Mouse (Mus musculus): ENCODE measurements around the gene Zfp810.

Zfp810 gene

GRCm38 (mm10) chr9:22259184-22260091 is 48.0 kb downstream of the Zfp810 start, which contains the start of gene Zfp599:
Gene Zfp599, minus strand, starts transcription at chr9:22259895.
- DNase-seq (ENCODE audit: low read depth) = peak; percentile 80

GRCm38 (mm10) chr9:22258784-22259183 is 48.7 kb downstream of the Zfp810 start:
- no peak for DNase-seq (ENCODE audit: low read depth)

GRCm38 (mm10) chr9:22256579-22256978 is 50.9 kb downstream of the Zfp810 start:
- DNase-seq (ENCODE audit: low read depth) = no peak

DNA sequence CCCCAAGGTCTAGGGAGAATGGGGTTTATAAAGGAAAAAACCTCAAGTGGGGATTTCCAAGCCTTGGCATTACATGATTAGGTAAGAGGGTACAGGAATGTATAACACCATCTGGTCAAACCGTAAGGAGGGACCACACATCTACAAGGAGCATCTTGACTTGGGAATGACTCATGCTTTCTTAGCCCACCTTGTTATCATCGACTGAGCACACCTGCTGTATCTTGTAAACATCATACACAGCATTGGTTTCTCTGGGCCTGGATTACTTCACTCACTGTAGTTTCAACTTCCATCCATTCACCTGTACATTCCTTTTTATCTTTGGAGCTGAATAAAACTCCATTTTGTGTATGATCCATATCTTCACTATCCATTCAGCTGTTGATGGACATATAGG is 63.2 kb downstream of the Zfp810 start:
- DNase-seq (ENCODE audit: low read depth) = no peak

- no peak for DNase-seq (ENCODE audit: low read depth)
These were observed 67.4 kb downstream of the Zfp810 start for GRCm38 (mm10) chr9:22240001-22240400.

DNA sequence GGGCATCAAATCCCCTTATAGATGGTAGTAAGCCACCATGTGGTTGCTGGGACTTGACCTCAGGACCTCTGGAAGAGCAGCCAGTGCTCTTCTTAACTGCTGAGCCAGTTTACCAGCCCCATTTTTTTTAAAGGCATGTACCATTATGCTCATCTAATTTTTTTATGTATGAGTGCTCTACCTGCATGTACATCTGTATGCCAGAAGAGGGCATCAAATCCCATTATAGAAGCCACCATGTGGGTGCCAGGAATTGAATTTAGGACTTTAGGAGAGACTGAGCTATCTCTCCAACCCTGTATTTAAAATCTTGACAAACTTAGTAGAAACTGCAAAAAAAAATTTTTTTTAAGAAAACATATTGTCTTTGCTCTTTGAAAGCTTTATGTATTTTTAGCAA is 76.9 kb downstream of the Zfp810 start:
- DNase-seq (ENCODE audit: low read depth) = peak; percentile 56

GRCm38 (mm10) chr9:22230061-22230460 is 77.4 kb downstream of the Zfp810 start:
- peak; percentile 12 for DNase-seq (ENCODE audit: low read depth)

DNA sequence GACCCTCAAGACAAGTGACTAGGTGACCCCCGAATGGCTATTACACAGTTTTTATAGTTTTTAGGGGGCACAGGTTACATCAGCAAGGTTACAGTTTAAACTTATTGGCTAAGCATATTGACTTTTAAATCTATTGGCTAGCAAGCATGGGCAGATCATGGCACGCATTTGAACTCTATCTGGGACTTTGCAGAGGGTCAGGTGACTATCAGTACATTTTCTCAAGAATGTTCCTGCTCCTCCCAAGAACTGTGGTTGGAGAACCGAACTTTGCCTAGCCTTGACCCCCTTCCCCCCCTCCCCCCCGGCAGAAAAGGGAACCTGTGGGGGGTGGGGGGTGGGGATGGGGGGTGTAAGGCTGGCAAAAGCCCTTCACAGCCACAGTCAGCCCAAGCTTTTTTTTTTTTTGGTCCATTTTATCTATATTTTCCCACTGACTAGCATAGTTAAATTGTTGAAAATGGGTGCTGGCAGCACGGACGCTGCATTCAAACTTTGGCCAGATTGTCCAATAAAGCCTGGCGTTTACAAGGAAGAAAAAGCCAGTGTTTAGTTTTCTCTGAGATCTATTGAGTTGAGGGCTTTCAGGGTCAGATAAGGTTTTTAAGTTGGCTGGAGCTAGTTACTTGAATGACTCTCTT is 77.9 kb downstream of the Zfp810 start:
- no peak for DNase-seq (ENCODE audit: low read depth)

- peak; percentile 10 for DNase-seq (ENCODE audit: low read depth)
These were observed 80.6 kb downstream of the Zfp810 start for GRCm38 (mm10) chr9:22226846-22227245.

All from naive thymus-derived CD4-positive, alpha-beta T cell, adult 2 months (primary cell).